Mouse (Mus musculus): ENCODE measurements around the gene Plod2. TPM values are rescaled to one million over a fixed set of nuclear protein-coding genes. Genes with fewer than 3 reads are reported as not detected.

Gene Plod2
- polyA plus RNA-seq, 1 experiment from 2014 or later: 53.8 TPM

DNA sequence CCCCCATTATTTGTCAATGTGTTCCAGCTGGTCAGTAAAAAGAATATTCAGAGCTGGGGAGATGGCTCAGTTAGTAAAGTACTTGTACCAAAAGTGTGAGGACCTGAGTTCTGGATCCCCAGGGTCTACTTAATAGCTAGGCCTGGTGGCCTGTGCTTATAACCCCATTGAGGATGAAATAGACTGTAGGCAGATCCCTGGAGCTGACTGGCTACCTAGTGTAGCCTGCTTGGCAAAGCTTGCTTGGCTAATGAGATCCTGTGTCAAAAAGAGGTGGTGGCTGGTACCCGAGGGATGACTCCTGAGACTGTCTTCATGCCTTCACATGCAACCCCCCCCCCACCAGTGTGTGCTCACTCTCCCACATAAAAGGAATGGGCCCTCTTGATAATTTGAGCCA is 2.1 kb downstream of the Plod2 start:
- H3K9ac ChIP-seq: no peak overlapping the region
- no peak for ATAC-seq
- H3K27me3 ChIP-seq (replicated peaks): no peaks in the 10 kb centered on the region
- no peaks in the 10 kb centered on the region for H3K36me3 ChIP-seq
- H3K4me2 ChIP-seq (replicated peaks): peak overlapping the region; percentile 81
- H3K9me3 ChIP-seq: no peaks in the 10 kb centered on the region
- 71% methylated on average over 1 of the region's 1 CpGs for WGBS
- peaks cover 18% of the 10 kb centered on the region; the same call in 1 of the 2 replicates for H3K4me1 ChIP-seq (replicated peaks)
- H3K27ac ChIP-seq: no peak overlapping the region
- peak overlapping the region; percentile 11; the same call in 1 of the 2 replicates for H3K4me3 ChIP-seq (replicated peaks)

DNA sequence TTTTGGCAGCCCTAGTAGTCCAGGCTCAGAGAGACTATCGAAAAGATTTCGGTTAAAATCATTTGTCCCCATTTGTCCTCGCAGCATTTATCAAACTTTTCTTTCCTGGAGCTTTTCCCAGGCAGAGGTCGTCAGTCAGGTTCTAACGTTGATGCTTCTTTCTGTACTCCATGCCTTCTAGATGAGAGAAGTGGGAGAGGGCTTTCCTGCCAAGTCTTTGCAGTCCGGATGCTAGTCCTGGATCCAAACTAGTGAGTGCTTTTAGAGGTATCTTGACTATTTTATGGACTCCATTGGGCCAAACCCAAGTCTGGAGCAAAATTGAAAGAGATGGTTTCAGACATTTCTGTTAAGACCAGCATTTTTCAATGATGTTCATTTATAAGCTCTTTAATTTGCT is 3.0 kb downstream of the Plod2 start:
- no peaks in the 10 kb centered on the region for H3K36me3 ChIP-seq
- no peak overlapping the region for H3K27ac ChIP-seq
- WGBS: 66% methylated on average over 6 of the region's 6 CpGs
- no peaks in the 10 kb centered on the region for H3K27me3 ChIP-seq (replicated peaks)
- H3K4me1 ChIP-seq (replicated peaks): peaks cover 18% of the 10 kb centered on the region; the same call in 1 of the 2 replicates
- no peaks in the 10 kb centered on the region for H3K9me3 ChIP-seq
- H3K9ac ChIP-seq: no peak overlapping the region
- peak overlapping the region; percentile 81 for H3K4me2 ChIP-seq (replicated peaks)
- no peak for ATAC-seq
- H3K4me3 ChIP-seq (replicated peaks): no peak overlapping the region

DNA sequence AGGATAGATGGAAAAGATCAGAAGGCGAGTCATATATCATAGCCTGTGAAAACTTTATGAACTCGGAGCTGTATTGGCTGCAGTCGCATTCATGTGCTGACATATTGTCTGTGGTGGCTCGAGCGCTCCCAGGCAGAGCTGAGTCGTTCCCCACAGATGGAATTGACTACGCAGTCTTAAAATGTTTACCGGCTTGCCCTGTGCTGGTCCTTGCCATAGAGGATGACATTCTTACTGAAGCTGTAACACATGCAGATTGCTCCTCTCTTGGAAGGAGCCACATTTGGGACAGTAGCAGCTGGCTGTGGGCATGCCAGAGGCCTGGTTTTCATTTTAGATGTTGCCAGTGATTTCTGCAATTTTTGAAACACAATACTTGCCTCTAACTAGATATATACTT is 4.4 kb downstream of the Plod2 start:
- H3K4me2 ChIP-seq (replicated peaks): no peak overlapping the region
- no peak overlapping the region for H3K9ac ChIP-seq
- no peaks in the 10 kb centered on the region for H3K9me3 ChIP-seq
- no peak overlapping the region for H3K4me3 ChIP-seq (replicated peaks)
- H3K27me3 ChIP-seq (replicated peaks): no peaks in the 10 kb centered on the region
- no peak overlapping the region for H3K27ac ChIP-seq
- ATAC-seq: no peak
- 65% methylated on average over 8 of the region's 8 CpGs for WGBS
- H3K4me1 ChIP-seq (replicated peaks): peaks cover 18% of the 10 kb centered on the region; the same call in 1 of the 2 replicates
- no peaks in the 10 kb centered on the region for H3K36me3 ChIP-seq

DNA sequence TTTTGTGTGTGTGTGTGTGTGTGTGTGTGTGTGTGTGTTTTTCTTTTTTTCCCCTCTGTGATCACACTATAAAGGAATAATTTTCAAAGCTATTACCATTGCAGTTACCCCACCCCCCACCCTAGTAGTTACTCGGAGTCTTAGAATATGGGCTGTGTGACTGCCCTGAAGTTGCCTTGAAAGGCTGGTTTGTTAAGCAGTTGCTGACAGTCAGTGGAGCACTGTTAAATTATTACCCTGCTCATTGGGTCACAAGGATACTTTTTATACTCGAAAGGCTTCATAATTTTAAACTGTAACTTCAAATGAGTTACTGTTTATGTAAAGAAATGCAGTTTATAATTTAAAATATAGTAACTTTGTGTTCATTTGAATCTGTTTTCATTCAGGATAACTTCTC is 5.1 kb downstream of the Plod2 start:
- H3K4me3 ChIP-seq (replicated peaks): no peak overlapping the region
- no peaks in the 10 kb centered on the region for H3K27me3 ChIP-seq (replicated peaks)
- 45% methylated on average over 2 of the region's 2 CpGs for WGBS
- H3K27ac ChIP-seq: no peak overlapping the region
- no peak overlapping the region for H3K9ac ChIP-seq
- H3K4me1 ChIP-seq (replicated peaks): peaks cover 18% of the 10 kb centered on the region; the same call in 1 of the 2 replicates
- no peaks in the 10 kb centered on the region for H3K9me3 ChIP-seq
- H3K4me2 ChIP-seq (replicated peaks): no peak overlapping the region
- ATAC-seq: no peak
- no peaks in the 10 kb centered on the region for H3K36me3 ChIP-seq

DNA sequence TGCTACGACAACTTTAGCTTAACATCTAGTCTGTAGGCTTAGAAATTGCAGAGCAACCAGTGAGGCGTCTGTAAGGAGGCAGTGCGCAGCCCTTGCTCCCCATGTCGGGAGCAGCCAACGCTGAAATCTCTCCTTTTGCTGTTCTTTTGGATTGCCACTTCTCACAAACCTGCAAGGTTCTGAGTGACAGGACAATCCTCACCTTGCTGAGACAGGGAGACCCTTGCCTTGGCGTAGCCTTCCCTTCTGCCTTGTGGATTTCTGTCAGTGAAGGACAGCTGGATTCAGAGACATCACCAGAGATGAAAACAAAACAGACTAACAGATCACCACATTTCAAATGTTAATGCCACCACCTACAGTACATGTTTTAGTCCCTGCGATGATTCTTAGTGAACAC is 5.8 kb downstream of the Plod2 start:
- Histone ChIP-seq H3K4me3 (replicated peaks) (no peak overlapping the region), H3K27ac (no peak overlapping the region), H3K9me3 (no peaks in the 10 kb centered on the region), H3K4me2 (replicated peaks) (no peak overlapping the region), H3K27me3 (replicated peaks) (no peaks in the 10 kb centered on the region), H3K4me1 (replicated peaks) (peaks cover 18% of the 10 kb centered on the region; the same call in 1 of the 2 replicates), H3K36me3 (no peaks in the 10 kb centered on the region), H3K9ac (no peak overlapping the region)
- WGBS: 95% methylated on average over 7 of the region's 7 CpGs
- no peak for ATAC-seq

DNA sequence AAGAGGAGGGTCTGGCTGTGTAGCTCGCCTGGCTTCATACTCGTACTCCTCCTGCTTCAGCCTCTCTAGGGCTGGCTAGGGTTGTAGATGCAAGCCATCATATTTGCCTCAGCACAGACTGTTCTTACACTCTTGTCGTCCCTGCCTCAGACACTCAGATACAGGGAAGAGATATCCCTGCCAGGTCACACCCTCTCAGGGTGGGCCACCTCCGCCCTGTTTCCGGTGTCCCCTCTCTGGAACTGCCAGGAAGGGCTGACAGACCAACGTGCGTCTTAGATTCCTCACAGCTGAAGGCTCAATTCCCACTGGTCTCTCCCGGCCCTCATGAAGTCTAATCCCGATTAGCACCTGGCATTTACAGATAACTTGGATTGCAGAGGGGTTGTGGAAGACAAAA is 6.6 kb downstream of the Plod2 start:
- no peak for ATAC-seq
- Histone ChIP-seq H3K4me3 (replicated peaks) (no peak overlapping the region), H3K9me3 (no peaks in the 10 kb centered on the region), H3K4me1 (replicated peaks) (peaks cover 16% of the 10 kb centered on the region; the same call in 1 of the 2 replicates), H3K27ac (no peak overlapping the region), H3K36me3 (no peaks in the 10 kb centered on the region), H3K27me3 (replicated peaks) (no peaks in the 10 kb centered on the region), H3K9ac (no peak overlapping the region), H3K4me2 (replicated peaks) (no peak overlapping the region)
- WGBS: 79% methylated on average over 9 of the region's 9 CpGs

DNA sequence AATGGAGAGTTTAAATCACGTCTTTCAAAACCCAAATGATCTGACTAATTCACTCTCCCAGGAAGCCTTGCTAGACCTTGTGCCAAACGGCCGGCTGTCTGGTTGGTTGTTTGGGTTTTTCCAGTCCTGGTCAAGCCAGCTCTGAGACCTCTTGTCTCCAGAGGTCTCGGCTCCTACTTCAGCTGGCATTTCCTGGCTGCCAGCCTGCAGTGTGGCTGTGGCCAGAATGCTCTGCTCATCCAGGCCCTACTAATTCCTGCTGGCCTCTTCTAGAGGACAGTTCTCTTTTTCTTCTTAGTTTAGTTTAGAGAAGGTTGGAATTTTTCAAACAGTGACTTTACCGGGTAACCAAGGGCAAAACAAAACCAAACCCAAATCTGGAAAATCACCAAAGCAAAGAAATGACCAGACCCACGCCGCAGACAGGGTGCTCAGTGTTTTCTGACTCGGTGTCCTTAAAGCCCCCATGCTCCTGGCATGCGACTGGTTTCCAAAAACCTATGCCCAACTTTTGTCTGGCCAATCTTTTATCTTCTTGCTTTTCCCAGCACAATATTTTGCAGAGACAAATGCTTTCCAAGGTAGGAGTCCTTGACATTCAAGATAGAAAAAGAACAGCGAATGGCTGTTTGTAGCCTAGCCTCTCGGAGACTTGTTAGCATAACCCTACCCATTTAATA is 7.9 kb downstream of the Plod2 start:
- Histone ChIP-seq H3K4me3 (replicated peaks) (no peak overlapping the region), H3K9me3 (no peaks in the 10 kb centered on the region), H3K4me2 (replicated peaks) (no peak overlapping the region), H3K27ac (no peak overlapping the region), H3K36me3 (no peaks in the 10 kb centered on the region), H3K9ac (no peak overlapping the region), H3K27me3 (replicated peaks) (no peaks in the 10 kb centered on the region), H3K4me1 (replicated peaks) (peaks cover 13% of the 10 kb centered on the region; the same call in 1 of the 2 replicates)
- ATAC-seq: no peak
- WGBS: 72% methylated on average over 11 of the region's 11 CpGs

DNA sequence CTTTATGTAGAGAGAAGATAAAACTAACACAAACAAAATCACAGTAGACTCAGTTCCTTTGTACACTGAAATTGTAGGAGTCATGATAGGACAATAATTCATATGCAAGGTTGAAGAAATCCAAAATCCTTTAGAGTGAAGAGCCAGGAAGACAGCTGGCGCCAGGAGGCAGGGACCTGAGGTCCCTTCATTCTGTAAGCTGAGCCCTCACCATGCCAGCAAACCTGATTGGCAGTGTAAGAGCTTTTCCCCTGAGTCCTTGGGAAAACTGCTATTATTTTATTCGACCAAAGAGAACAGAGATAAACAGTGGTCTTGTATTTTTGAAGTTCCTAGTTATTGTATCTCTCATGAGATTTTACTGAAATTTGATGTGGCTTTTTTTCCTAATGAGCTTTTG is 9.0 kb downstream of the Plod2 start:
- H3K4me3 ChIP-seq (replicated peaks): no peak overlapping the region
- ATAC-seq: no peak
- H3K9me3 ChIP-seq: no peaks in the 10 kb centered on the region
- H3K9ac ChIP-seq: no peak overlapping the region
- peaks cover 10% of the 10 kb centered on the region; the same call in 1 of the 2 replicates for H3K4me1 ChIP-seq (replicated peaks)
- no peaks in the 10 kb centered on the region for H3K27me3 ChIP-seq (replicated peaks)
- no peak overlapping the region for H3K27ac ChIP-seq
- no peak overlapping the region for H3K4me2 ChIP-seq (replicated peaks)
- WGBS: 73% methylated on average over 2 of the region's 2 CpGs
- H3K36me3 ChIP-seq: no peaks in the 10 kb centered on the region

DNA sequence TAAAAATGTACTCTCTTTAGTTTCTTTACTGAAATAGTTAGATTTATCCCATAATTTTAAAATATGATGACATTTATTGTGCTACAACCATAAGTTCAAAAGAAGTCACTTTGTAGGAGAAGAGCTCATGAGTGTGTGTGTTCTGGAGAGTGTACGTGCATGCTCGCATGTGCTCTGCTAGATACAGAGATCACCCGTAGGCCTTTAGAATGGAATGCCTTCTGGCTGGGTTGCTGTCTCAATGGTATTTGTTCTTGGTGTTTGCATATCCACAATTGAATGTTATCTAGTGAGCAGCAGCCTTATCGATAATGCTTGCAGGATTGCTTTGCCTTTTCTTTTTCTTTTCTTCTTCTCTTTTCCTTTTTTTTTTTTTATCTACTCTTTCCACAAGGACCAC is 9.6 kb downstream of the Plod2 start:
- no peak overlapping the region for H3K4me3 ChIP-seq (replicated peaks)
- no peaks in the 10 kb centered on the region for H3K36me3 ChIP-seq
- no peak overlapping the region for H3K4me2 ChIP-seq (replicated peaks)
- no peaks in the 10 kb centered on the region for H3K9me3 ChIP-seq
- WGBS: 58% methylated on average over 4 of the region's 4 CpGs
- H3K4me1 ChIP-seq (replicated peaks): 0 out of 2 replicates have a peak, but pooled peaks cover 4% of the 10 kb centered on the region
- no peak for ATAC-seq
- H3K27me3 ChIP-seq (replicated peaks): no peaks in the 10 kb centered on the region
- no peak overlapping the region for H3K27ac ChIP-seq
- no peak overlapping the region for H3K9ac ChIP-seq

DNA sequence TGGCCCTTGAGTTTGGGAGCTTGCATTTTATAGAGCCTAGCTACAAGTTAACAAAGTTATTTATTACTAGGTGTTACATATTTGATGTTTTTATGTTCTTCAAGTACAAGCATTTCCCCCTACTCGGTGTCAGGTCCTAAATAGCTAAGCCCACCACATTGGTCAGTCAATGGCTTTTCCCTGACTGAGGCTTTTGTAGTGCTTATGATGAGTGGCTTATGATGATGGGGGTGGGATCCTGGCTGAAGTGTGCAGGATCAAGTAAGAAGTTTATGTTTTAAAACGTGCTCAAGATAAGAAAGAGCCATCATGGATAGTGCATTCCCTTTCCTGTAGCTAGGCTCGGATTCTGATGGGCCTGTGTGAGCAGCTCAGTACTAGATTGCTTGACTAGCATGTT is 10.7 kb downstream of the Plod2 start:
- H3K4me3 ChIP-seq (replicated peaks): no peak overlapping the region
- ATAC-seq: no peak
- H3K4me1 ChIP-seq (replicated peaks): 0 out of 2 replicates have a peak, but pooled peaks cover 4% of the 10 kb centered on the region
- no peaks in the 10 kb centered on the region for H3K36me3 ChIP-seq
- no peak overlapping the region for H3K9ac ChIP-seq
- WGBS: 59% methylated on average over 3 of the region's 3 CpGs
- no peaks in the 10 kb centered on the region for H3K27me3 ChIP-seq (replicated peaks)
- H3K9me3 ChIP-seq: no peaks in the 10 kb centered on the region
- no peak overlapping the region for H3K27ac ChIP-seq
- no peak overlapping the region for H3K4me2 ChIP-seq (replicated peaks)

DNA sequence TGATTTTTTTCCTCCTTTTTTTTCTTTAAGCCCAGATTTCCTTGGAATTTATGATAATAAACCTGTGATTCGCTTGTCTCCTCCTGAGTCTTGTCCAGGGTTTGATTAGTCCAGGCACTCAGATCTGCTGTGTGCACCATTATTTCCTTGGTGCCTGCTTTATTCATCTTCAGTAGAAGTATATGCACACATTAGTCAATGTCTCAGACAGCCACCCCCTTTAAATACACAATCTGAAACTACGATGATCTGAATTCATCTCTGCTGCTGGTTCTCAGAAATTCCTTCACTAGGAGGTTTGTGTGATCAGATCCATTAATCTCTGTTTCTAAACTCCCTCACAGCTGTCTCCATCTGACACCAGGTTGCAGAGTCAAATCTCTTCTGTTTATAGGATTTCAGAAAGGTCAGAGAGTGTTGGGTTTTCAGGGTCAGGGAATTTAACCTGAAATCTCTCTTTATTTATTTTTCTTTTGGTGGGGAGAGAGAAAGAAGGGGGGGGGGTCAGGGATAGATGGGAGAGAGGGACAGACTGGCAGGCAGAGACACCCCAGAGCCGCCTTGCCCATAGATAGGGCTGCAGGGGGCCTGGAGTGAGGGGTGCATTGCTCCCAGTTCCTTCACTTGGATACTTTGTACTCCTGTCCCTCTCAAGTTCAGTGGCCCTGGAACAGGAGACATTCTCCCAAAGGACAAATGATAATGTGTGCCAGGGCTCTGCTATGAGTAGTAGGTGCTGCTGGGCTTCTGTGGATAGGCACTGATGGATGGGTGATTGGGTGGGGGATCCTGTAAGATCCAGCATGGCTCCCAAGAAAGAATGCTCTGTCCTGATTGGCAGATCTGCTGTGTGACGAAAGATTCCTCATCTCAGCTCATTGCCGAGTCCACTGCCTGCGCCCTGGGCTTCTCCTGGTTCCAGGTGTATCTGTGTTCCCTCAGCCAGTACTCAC is 13.3 kb downstream of the Plod2 start:
- no peaks in the 10 kb centered on the region for H3K9me3 ChIP-seq
- no peak for ATAC-seq
- no peaks in the 10 kb centered on the region for H3K36me3 ChIP-seq
- no peak overlapping the region for H3K4me2 ChIP-seq (replicated peaks)
- H3K4me1 ChIP-seq (replicated peaks): peaks cover 9% of the 10 kb centered on the region; the same call in 1 of the 2 replicates
- no peak overlapping the region for H3K27ac ChIP-seq
- H3K4me3 ChIP-seq (replicated peaks): no peak overlapping the region
- H3K27me3 ChIP-seq (replicated peaks): no peaks in the 10 kb centered on the region
- WGBS: 68% methylated on average over 6 of the region's 6 CpGs
- no peak overlapping the region for H3K9ac ChIP-seq

DNA sequence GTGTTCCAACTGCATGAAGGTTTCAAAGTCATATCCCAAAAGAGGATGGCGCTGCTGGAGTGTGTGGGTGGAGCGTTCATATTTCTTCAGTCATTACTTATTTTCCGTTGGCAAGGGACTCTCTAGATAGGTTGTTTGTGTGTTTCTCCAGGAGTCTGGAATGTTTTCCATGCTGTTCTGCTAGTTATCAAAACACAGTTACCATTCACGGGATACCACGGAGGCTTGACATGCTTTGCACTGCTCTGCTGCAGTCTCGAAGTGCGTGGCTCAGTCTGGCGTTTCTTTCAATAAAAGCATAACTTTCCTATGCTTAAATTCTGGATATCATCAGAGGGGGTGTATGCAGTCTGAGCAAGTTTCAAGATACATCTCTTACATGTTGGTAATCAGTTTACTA is 17.7 kb downstream of the Plod2 start:
- Histone ChIP-seq H3K4me3 (replicated peaks) (no peak overlapping the region), H3K4me1 (replicated peaks) (peaks cover 12% of the 10 kb centered on the region), H3K27me3 (replicated peaks) (no peaks in the 10 kb centered on the region), H3K4me2 (replicated peaks) (no peak overlapping the region), H3K9me3 (no peaks in the 10 kb centered on the region), H3K36me3 (no peaks in the 10 kb centered on the region), H3K27ac (no peak overlapping the region), H3K9ac (no peak overlapping the region)
- WGBS: 50% methylated on average over 8 of the region's 8 CpGs
- no peak for ATAC-seq

Measured in intestine, embryonic 15.5 days (tissue).